In the genomic region with DNA sequence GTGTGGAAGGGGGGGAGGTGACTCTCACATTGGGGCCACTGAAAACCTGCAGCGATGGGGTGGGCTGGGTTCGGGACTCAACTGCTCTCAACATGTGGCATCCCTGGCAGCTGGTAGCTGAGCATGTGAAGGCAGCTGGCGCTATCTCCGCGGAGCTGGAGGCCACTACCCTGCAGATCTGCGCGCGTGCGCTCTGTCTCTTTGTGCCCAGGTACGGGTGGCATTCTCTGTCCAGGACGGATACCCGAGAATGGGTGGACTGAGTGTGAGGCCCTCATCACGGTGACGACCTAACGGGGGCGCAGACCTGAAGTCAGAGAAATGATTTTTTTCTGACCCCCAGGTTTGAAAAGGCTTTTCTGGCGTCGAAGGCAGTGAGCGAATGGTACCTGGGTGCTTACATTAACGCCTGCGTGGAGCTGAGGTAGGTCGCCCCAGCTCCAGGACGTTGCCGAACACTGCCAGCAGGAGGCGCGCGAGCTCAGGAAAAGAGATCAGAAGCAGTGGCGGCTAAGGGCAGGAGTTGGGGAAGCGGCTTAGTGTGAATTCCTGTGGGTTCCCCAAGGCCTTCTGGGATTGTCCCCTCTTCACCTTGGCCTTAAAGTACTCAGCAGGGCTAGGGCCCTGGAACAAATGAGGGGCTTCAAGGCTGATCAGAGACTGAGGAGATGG, we compare ENCODE assay signal across 8 mouse cellular contexts. TPM values are rescaled to one million over a fixed set of nuclear protein-coding genes. Genes with fewer than 3 reads are reported as not detected.
DNase-seq lines count a peak whose midpoint lies in the region; ATAC-seq and TF ChIP-seq lines count a peak whose summit lies in the region.

No protein-coding gene starts in this region.

- H3K36me3 ChIP-seq in ES-Bruce4 (ENCODE audit: control insufficient read depth, insufficient read depth, low read length, poor library complexity, severe bottlenecking), result no peaks in the 10 kb centered on the region
- no peaks in the 10 kb centered on the region for H3K36me3 ChIP-seq in forebrain, postnatal 0 days (ENCODE audit: insufficient read depth)
- H3K36me3 ChIP-seq in hindbrain, embryonic 10.5 days, result no peaks in the 10 kb centered on the region
- H3K36me3 ChIP-seq in lung, embryonic 15.5 days, result no peaks in the 10 kb centered on the region

- H3K9ac ChIP-seq in ES-Bruce4 (ENCODE audit: low read depth, poor library complexity, severe bottlenecking), result no peak overlapping the region
- H3K9ac ChIP-seq in forebrain, postnatal 0 days, result no peak overlapping the region
- H3K9ac ChIP-seq in lung, embryonic 15.5 days, result no peak overlapping the region

- H3K4me3 ChIP-seq in ES-Bruce4 (ENCODE audit: low read depth, low read length), result no peak overlapping the region
- no peak overlapping the region for H3K4me3 ChIP-seq in forebrain, postnatal 0 days (ENCODE audit: low read depth, low read length)
- H3K4me3 ChIP-seq in hindbrain, embryonic 10.5 days, result 0 out of 2 replicates have a peak overlapping the region, but pooled peaks have one; percentile 0
- no peak overlapping the region for H3K4me3 ChIP-seq in lung, embryonic 15.5 days

- DNase-seq in cerebellum, adult 11-12 months, result peak; percentile 82
- peak; percentile 93 for DNase-seq in forebrain, postnatal 0 days
- DNase-seq in hindbrain, embryonic 10.5 days (ENCODE audit: low spot score), result peak; percentile 92
- peak; percentile 81 for DNase-seq in layer of hippocampus, adult 9-11 months
- DNase-seq in ovary, postnatal 10 days (ENCODE audit: low spot score), result peak; percentile 96
- DNase-seq in thymus, postnatal 14 days, result peak; percentile 89

- H3K4me1 ChIP-seq in ES-Bruce4 (ENCODE audit: control insufficient read depth, insufficient read depth, low read length), result peaks cover 3% of the 10 kb centered on the region
- peaks cover 7% of the 10 kb centered on the region; the same call in 1 of the 2 replicates for H3K4me1 ChIP-seq in forebrain, postnatal 0 days (ENCODE audit: insufficient read depth)
- H3K4me1 ChIP-seq in hindbrain, embryonic 10.5 days (replicated peaks), result peaks cover 62% of the 10 kb centered on the region
- H3K4me1 ChIP-seq in lung, embryonic 15.5 days, result peaks cover 59% of the 10 kb centered on the region

- H3K27me3 ChIP-seq in ES-Bruce4 (ENCODE audit: control insufficient read depth, insufficient read depth, low read length, poor library complexity, severe bottlenecking), result no peaks in the 10 kb centered on the region
- peaks cover 47% of the 10 kb centered on the region for H3K27me3 ChIP-seq in forebrain, postnatal 0 days (ENCODE audit: insufficient read depth, low read length)
- peaks cover 100% of the 10 kb centered on the region for H3K27me3 ChIP-seq in hindbrain, embryonic 10.5 days (ENCODE audit: insufficient read depth, poor library complexity, severe bottlenecking)
- peaks cover 88% of the 10 kb centered on the region for H3K27me3 ChIP-seq in lung, embryonic 15.5 days

- no peak for TF ChIP-seq EP300 in ES-Bruce4 (IDR thresholded peaks at IDR 0.05; ENCODE audit: insufficient read depth, low read depth, low read length)

- ATAC-seq in forebrain, postnatal 0 days, result peak; percentile 76
- peak; percentile 9; the same call in 1 of the 2 replicates for ATAC-seq in lung, embryonic 15.5 days (ENCODE audit: borderline replicate concordance, extremely low read depth, low FRiP score, low TSS enrichment)

- TF ChIP-seq CTCF in ES-Bruce4 (IDR thresholded peaks at IDR 0.05; ENCODE audit: low read depth, low read length), result peak; percentile 97
- peak; percentile 97 for TF ChIP-seq CTCF in forebrain, postnatal 0 days (IDR thresholded peaks at IDR 0.05; ENCODE audit: low read depth)

- no peak overlapping the region for H3K27ac ChIP-seq in ES-Bruce4 (ENCODE audit: insufficient read depth, low read length)
- no peak overlapping the region for H3K27ac ChIP-seq in forebrain, postnatal 0 days (ENCODE audit: low read depth, low read length)
- no peak overlapping the region for H3K27ac ChIP-seq in hindbrain, embryonic 10.5 days
- no peak overlapping the region for H3K27ac ChIP-seq in lung, embryonic 15.5 days

- 15% methylated on average over 29 of the region's 29 CpGs for WGBS in forebrain, postnatal 0 days
- WGBS in hindbrain, embryonic 10.5 days, result 16% methylated on average over 29 of the region's 29 CpGs
- WGBS in lung, embryonic 15.5 days, result 18% methylated on average over 29 of the region's 29 CpGs

- TF ChIP-seq POLR2A in ES-Bruce4 (IDR thresholded peaks at IDR 0.05; ENCODE audit: insufficient read depth, low read length), result no peak

- no peaks in the 10 kb centered on the region for H3K9me3 ChIP-seq in ES-Bruce4 (replicated peaks; ENCODE audit: control insufficient read depth, insufficient read depth, low read length, poor library complexity, severe bottlenecking)
- no peaks in the 10 kb centered on the region for H3K9me3 ChIP-seq in forebrain, postnatal 0 days (ENCODE audit: low read length)
- H3K9me3 ChIP-seq in hindbrain, embryonic 10.5 days, result no peaks in the 10 kb centered on the region
- H3K9me3 ChIP-seq in lung, embryonic 15.5 days, result no peaks in the 10 kb centered on the region

- peak overlapping the region; percentile 23; the same call in 1 of the 2 replicates for H3K4me2 ChIP-seq in forebrain, postnatal 0 days (ENCODE audit: low read depth)
- no peak overlapping the region for H3K4me2 ChIP-seq in lung, embryonic 15.5 days

RNA-seq across cellular contexts. Expression of a gene that starts 9.1 kb away (rescaled TPM):
- 4.2 and 6.1 TPM in 2 replicates for polyA plus RNA-seq in ES-Bruce4 (2011; ENCODE audit: insufficient read depth, insufficient read length, low read depth, missing spikeins)
- total RNA-seq in forebrain, postnatal 0 days (2014; rRNA removed), result 2.1 TPM in 2 replicates
- 1.5 and 2.0 TPM in 2 replicates for polyA plus RNA-seq in forebrain, postnatal 0 days (2015; fragmentation: Nextera tagmentation; extraction: Ambion mirVana)
- 4.7 and 5.4 TPM in 2 replicates for polyA plus RNA-seq in hindbrain, embryonic 10.5 days (2016; fragmentation: Nextera tagmentation; extraction: Ambion mirVana)
- 11.7 and 13.5 TPM in 2 replicates for polyA plus RNA-seq in lung, embryonic 15.5 days (2015; fragmentation: Nextera tagmentation; extraction: Ambion mirVana)

RNA-seq across cellular contexts. Expression of a gene that starts 16.3 kb away (rescaled TPM):
- polyA plus RNA-seq in ES-Bruce4 (2011; ENCODE audit: insufficient read depth, insufficient read length, low read depth, missing spikeins), result 1.9 and 4.7 TPM in 2 replicates
- 1.0 and 4.8 TPM in 2 replicates for total RNA-seq in forebrain, postnatal 0 days (2014; rRNA removed)
- polyA plus RNA-seq in forebrain, postnatal 0 days (2015; fragmentation: Nextera tagmentation; extraction: Ambion mirVana), result 0.33 and 1.2 TPM in 2 replicates
- 3.0 and 3.2 TPM in 2 replicates for polyA plus RNA-seq in hindbrain, embryonic 10.5 days (2016; fragmentation: Nextera tagmentation; extraction: Ambion mirVana)
- polyA plus RNA-seq in lung, embryonic 15.5 days (2015; fragmentation: Nextera tagmentation; extraction: Ambion mirVana), result 4.3 and 4.5 TPM in 2 replicates

RNA-seq across cellular contexts. Expression of a gene that starts 19.3 kb away (rescaled TPM):
- polyA plus RNA-seq in ES-Bruce4 (2011; ENCODE audit: insufficient read depth, insufficient read length, low read depth, missing spikeins), result not detected in 2 replicates
- total RNA-seq in forebrain, postnatal 0 days (2014; rRNA removed), result 3.7 and 4.4 TPM in 2 replicates
- 10.5 and 12.9 TPM in 2 replicates for polyA plus RNA-seq in forebrain, postnatal 0 days (2015; fragmentation: Nextera tagmentation; extraction: Ambion mirVana)
- polyA plus RNA-seq in hindbrain, embryonic 10.5 days (2016; fragmentation: Nextera tagmentation; extraction: Ambion mirVana), result 0.25 TPM in 1 of 2 replicates, not detected in the other
- 0.50 and 0.93 TPM in 2 replicates for polyA plus RNA-seq in lung, embryonic 15.5 days (2015; fragmentation: Nextera tagmentation; extraction: Ambion mirVana)

RNA-seq across cellular contexts. Expression of a gene that starts 48.4 kb away (rescaled TPM):
- polyA plus RNA-seq in ES-Bruce4 (2011; ENCODE audit: insufficient read depth, insufficient read length, low read depth, missing spikeins), result 52.3 and 58.9 TPM in 2 replicates
- 113 and 139 TPM in 2 replicates for total RNA-seq in forebrain, postnatal 0 days (2014; rRNA removed)
- 28.0 and 31.1 TPM in 2 replicates for polyA plus RNA-seq in forebrain, postnatal 0 days (2015; fragmentation: Nextera tagmentation; extraction: Ambion mirVana)
- 32.6 and 34.7 TPM in 2 replicates for polyA plus RNA-seq in hindbrain, embryonic 10.5 days (2016; fragmentation: Nextera tagmentation; extraction: Ambion mirVana)
- 31.8 and 32.2 TPM in 2 replicates for polyA plus RNA-seq in lung, embryonic 15.5 days (2015; fragmentation: Nextera tagmentation; extraction: Ambion mirVana)

RNA-seq across cellular contexts. Expression of a gene that starts 59.7 kb away (rescaled TPM):
- polyA plus RNA-seq in ES-Bruce4 (2011; ENCODE audit: insufficient read depth, insufficient read length, low read depth, missing spikeins), result 0.93 and 1.3 TPM in 2 replicates
- 5.1 and 5.4 TPM in 2 replicates for total RNA-seq in forebrain, postnatal 0 days (2014; rRNA removed)
- 3.7 and 5.2 TPM in 2 replicates for polyA plus RNA-seq in forebrain, postnatal 0 days (2015; fragmentation: Nextera tagmentation; extraction: Ambion mirVana)
- 11.6 and 14.1 TPM in 2 replicates for polyA plus RNA-seq in hindbrain, embryonic 10.5 days (2016; fragmentation: Nextera tagmentation; extraction: Ambion mirVana)
- polyA plus RNA-seq in lung, embryonic 15.5 days (2015; fragmentation: Nextera tagmentation; extraction: Ambion mirVana), result 7.0 and 7.1 TPM in 2 replicates
